Comparison of ENCODE assay signal across 27 mouse cellular contexts in the genomic region with DNA sequence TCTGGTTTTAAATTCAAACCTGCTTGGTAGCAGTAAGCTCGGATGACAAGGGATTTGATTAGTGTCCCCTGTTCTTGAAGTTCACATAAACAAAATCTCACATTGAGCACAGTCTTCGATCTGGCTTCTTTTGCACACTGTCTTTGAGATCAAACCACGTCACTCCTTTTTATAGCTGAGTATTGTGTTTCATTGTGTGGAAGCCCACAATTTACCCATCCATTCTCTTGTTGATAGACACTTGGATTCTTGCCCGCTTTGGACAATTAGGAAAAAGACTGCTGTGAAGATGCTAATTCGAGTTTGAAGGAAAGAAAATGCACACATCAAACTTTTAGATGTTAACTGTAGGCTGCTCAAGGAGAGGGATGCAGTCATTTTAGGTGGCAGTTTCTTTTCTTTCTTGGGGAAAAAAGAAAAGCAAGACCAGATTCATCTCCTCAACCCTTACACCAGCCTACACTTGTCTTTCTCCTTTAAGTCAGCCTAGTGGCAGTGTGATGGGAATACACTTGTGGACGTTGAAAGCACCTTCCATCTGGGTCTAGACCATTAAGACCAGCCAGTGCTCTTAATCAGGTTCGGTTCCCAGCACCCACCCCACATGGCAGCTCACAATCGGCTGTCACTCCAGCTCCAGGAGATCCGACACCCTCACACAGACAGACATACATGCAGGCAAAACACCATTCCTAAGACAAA. TPM values are rescaled to one million over a fixed set of nuclear protein-coding genes. Genes with fewer than 3 reads are reported as not detected.
DNase-seq lines count a peak whose midpoint lies in the region; ATAC-seq and TF ChIP-seq lines count a peak whose summit lies in the region.
"Had no signal": no experiment of that assay in that cellular context is flagged by ENCODE, and none has a peak within 500 bp of the region (broad histone marks: within the 10 kb centered on the region; RNA-seq: fewer than 3 reads in every experiment).

No protein-coding gene starts in this region.

- no peak for ATAC-seq in forebrain, embryonic 14.5 days
- no peak for ATAC-seq in forebrain, embryonic 12.5 days (ENCODE audit: low FRiP score)
- ATAC-seq in midbrain, embryonic 11.5 days (ENCODE audit: low FRiP score), result no peak
- ATAC-seq in midbrain, postnatal 0 days (ENCODE audit: low FRiP score), result no peak
- no peak for ATAC-seq in cerebellum, adult (ENCODE audit: insufficient number of reproducible peaks, low FRiP score, low TSS enrichment)
- ATAC-seq: activated CD4-positive, CD25-positive, alpha-beta regulatory T cell, adult 4 months; CD4-positive, CD25-positive, alpha-beta regulatory T cell, adult 4 months; intestine, embryonic 15.5 days had no signal

- H3K27me3 ChIP-seq in forebrain, embryonic 14.5 days (replicated peaks; ENCODE audit: control insufficient read depth, insufficient read depth, low read length), result no peaks in the 10 kb centered on the region
- H3K27me3 ChIP-seq in forebrain, embryonic 12.5 days, result no peaks in the 10 kb centered on the region
- no peaks in the 10 kb centered on the region for H3K27me3 ChIP-seq in midbrain, embryonic 11.5 days (ENCODE audit: control insufficient read depth, insufficient read depth, low read length)
- no peaks in the 10 kb centered on the region for H3K27me3 ChIP-seq in midbrain, postnatal 0 days (ENCODE audit: insufficient read depth, low read length)
- H3K27me3 ChIP-seq: embryonic facial prominence, embryonic 13.5 days; heart, embryonic 12.5 days; intestine, embryonic 15.5 days had no signal

- peak; percentile 62 for DNase-seq in forebrain, embryonic 14.5 days (ENCODE audit: low spot score)
- peak; percentile 68 for DNase-seq in midbrain, embryonic 11.5 days (ENCODE audit: low spot score, missing footprints)
- DNase-seq in midbrain, postnatal 0 days (ENCODE audit: low spot score), result no peak
- DNase-seq in brain, embryonic 14.5 days (ENCODE audit: low read depth), result peak; percentile 75
- DNase-seq in embryo, embryonic 11 days, result no peak
- DNase-seq: B cell, adult 2 months; cerebellum, adult 8-10 months; cerebellum, postnatal 25 days; gastrocnemius, adult 2 months; gastrocnemius, postnatal 25 days; kidney, adult 18-20 months had no signal

- no peaks in the 10 kb centered on the region for H3K36me3 ChIP-seq in forebrain, embryonic 14.5 days (ENCODE audit: control insufficient read depth, insufficient read depth, low read length)
- H3K36me3 ChIP-seq in forebrain, embryonic 12.5 days (replicated peaks), result no peaks in the 10 kb centered on the region
- H3K36me3 ChIP-seq in midbrain, embryonic 11.5 days (ENCODE audit: control insufficient read depth, insufficient read depth, low read length), result no peaks in the 10 kb centered on the region
- no peaks in the 10 kb centered on the region for H3K36me3 ChIP-seq in midbrain, postnatal 0 days (ENCODE audit: insufficient read depth, low read length)
- H3K36me3 ChIP-seq: embryonic facial prominence, embryonic 13.5 days; heart, embryonic 12.5 days; hindbrain, embryonic 10.5 days; intestine, embryonic 15.5 days had no signal

- no peak overlapping the region for H3K4me2 ChIP-seq in forebrain, embryonic 14.5 days (ENCODE audit: low read length)
- H3K4me2 ChIP-seq in forebrain, embryonic 12.5 days, result no peak overlapping the region
- H3K4me2 ChIP-seq in midbrain, embryonic 11.5 days, result no peak overlapping the region
- H3K4me2 ChIP-seq in midbrain, postnatal 0 days (ENCODE audit: low read depth, low read length, poor library complexity, severe bottlenecking), result no peak overlapping the region
- H3K4me2 ChIP-seq: embryonic facial prominence, embryonic 13.5 days; heart, embryonic 12.5 days; hindbrain, embryonic 14.5 days; intestine, embryonic 15.5 days had no signal

- 44% methylated on average over 9 of the region's 9 CpGs for WGBS in forebrain, embryonic 14.5 days
- WGBS in forebrain, embryonic 12.5 days, result 66% methylated on average over 9 of the region's 9 CpGs
- WGBS in midbrain, embryonic 11.5 days, result 82% methylated on average over 9 of the region's 9 CpGs
- 63% methylated on average over 9 of the region's 9 CpGs for WGBS in midbrain, postnatal 0 days

- no peak overlapping the region for H3K9ac ChIP-seq in forebrain, embryonic 14.5 days (ENCODE audit: low read length)
- no peak overlapping the region for H3K9ac ChIP-seq in forebrain, embryonic 12.5 days
- H3K9ac ChIP-seq in midbrain, embryonic 11.5 days (ENCODE audit: low read length), result no peak overlapping the region
- H3K9ac ChIP-seq in midbrain, postnatal 0 days (replicated peaks; ENCODE audit: low read length, poor library complexity, severe bottlenecking), result no peak overlapping the region
- H3K9ac ChIP-seq: embryonic facial prominence, embryonic 13.5 days; heart, embryonic 12.5 days; hindbrain, embryonic 14.5 days; intestine, embryonic 15.5 days had no signal

- H3K27ac ChIP-seq in forebrain, embryonic 14.5 days (ENCODE audit: low read depth, low read length), result no peak overlapping the region
- H3K27ac ChIP-seq in forebrain, embryonic 12.5 days, result no peak overlapping the region
- H3K27ac ChIP-seq in midbrain, embryonic 11.5 days (ENCODE audit: low read depth, low read length), result no peak overlapping the region
- no peak overlapping the region for H3K27ac ChIP-seq in midbrain, postnatal 0 days (ENCODE audit: low read depth, low read length)
- H3K27ac ChIP-seq: embryonic facial prominence, embryonic 13.5 days; gastrocnemius, adult 2 months; hindbrain, embryonic 10.5 days; hindbrain, embryonic 14.5 days; intestine, embryonic 15.5 days had no signal

- H3K4me1 ChIP-seq in forebrain, embryonic 14.5 days (ENCODE audit: control insufficient read depth, insufficient read depth, low read length), result no peaks in the 10 kb centered on the region
- H3K4me1 ChIP-seq in forebrain, embryonic 12.5 days, result 0 out of 2 replicates have a peak, but pooled peaks cover 4% of the 10 kb centered on the region
- peaks cover 3% of the 10 kb centered on the region; the same call in 1 of the 2 replicates for H3K4me1 ChIP-seq in midbrain, embryonic 11.5 days (ENCODE audit: control insufficient read depth, insufficient read depth, low read length)
- H3K4me1 ChIP-seq in midbrain, postnatal 0 days (ENCODE audit: insufficient read depth, low read length), result no peaks in the 10 kb centered on the region

- no peak overlapping the region for H3K4me3 ChIP-seq in forebrain, embryonic 14.5 days (ENCODE audit: low read depth, low read length)
- no peak overlapping the region for H3K4me3 ChIP-seq in forebrain, embryonic 12.5 days (replicated peaks)
- H3K4me3 ChIP-seq in midbrain, embryonic 11.5 days (ENCODE audit: low read depth, low read length), result no peak overlapping the region
- no peak overlapping the region for H3K4me3 ChIP-seq in midbrain, postnatal 0 days (ENCODE audit: low read depth, low read length)
- H3K4me3 ChIP-seq: embryonic facial prominence, embryonic 13.5 days; gastrocnemius, adult 2 months; heart, embryonic 12.5 days; hindbrain, embryonic 10.5 days; intestine, embryonic 15.5 days had no signal

- no peak for TF ChIP-seq POLR2A in brain, embryonic 14.5 days (IDR thresholded peaks at IDR 0.05; ENCODE audit: borderline replicate concordance, extremely low read depth, insufficient read depth, insufficient read length, poor library complexity, severe bottlenecking)

- no peak for TF ChIP-seq CTCF in midbrain, postnatal 0 days (IDR thresholded peaks at IDR 0.05)
- no peak for TF ChIP-seq CTCF in brain, embryonic 14.5 days (IDR thresholded peaks at IDR 0.05; ENCODE audit: borderline replicate concordance, extremely low read depth, insufficient read depth, insufficient read length)

- no peaks in the 10 kb centered on the region for H3K9me3 ChIP-seq in forebrain, embryonic 14.5 days (replicated peaks; ENCODE audit: control insufficient read depth, low read length)
- H3K9me3 ChIP-seq in forebrain, embryonic 12.5 days, result no peaks in the 10 kb centered on the region
- H3K9me3 ChIP-seq in midbrain, embryonic 11.5 days (ENCODE audit: control insufficient read depth, low read length), result no peaks in the 10 kb centered on the region
- no peaks in the 10 kb centered on the region for H3K9me3 ChIP-seq in midbrain, postnatal 0 days (ENCODE audit: low read length)
- H3K9me3 ChIP-seq: embryonic facial prominence, embryonic 13.5 days; heart, embryonic 12.5 days; hindbrain, embryonic 10.5 days; intestine, embryonic 15.5 days had no signal

RNA-seq across cellular contexts. Expression of gene Terf2, which starts 14.4 kb away (rescaled TPM):
- 19.2 and 19.9 TPM in 2 replicates for polyA plus RNA-seq in forebrain, embryonic 14.5 days (2014; fragmentation: Nextera tagmentation; extraction: Ambion mirVana)
- 22.3 and 26.6 TPM in 2 replicates for polyA plus RNA-seq in forebrain, embryonic 12.5 days (2016; fragmentation: Nextera tagmentation; extraction: Ambion mirVana)
- 16.4 and 16.6 TPM in 2 replicates for polyA plus RNA-seq in midbrain, embryonic 11.5 days (2014; fragmentation: Nextera tagmentation; extraction: Ambion mirVana)
- 20.4 and 22.7 TPM in 2 replicates for total RNA-seq in midbrain, postnatal 0 days (2014; rRNA removed)
- polyA plus RNA-seq in midbrain, postnatal 0 days (2015; fragmentation: Nextera tagmentation; extraction: Ambion mirVana), result 24.1 and 25.7 TPM in 2 replicates
- 45.6 and 51.9 TPM in 2 replicates for polyA plus RNA-seq in brain, embryonic 14.5 days (2012; rRNA removed)

RNA-seq across cellular contexts. Expression of gene Cyb5b, which starts 39.7 kb away (rescaled TPM):
- 108 and 118 TPM in 2 replicates for polyA plus RNA-seq in forebrain, embryonic 14.5 days (2014; fragmentation: Nextera tagmentation; extraction: Ambion mirVana)
- polyA plus RNA-seq in forebrain, embryonic 12.5 days (2016; fragmentation: Nextera tagmentation; extraction: Ambion mirVana), result 157 and 167 TPM in 2 replicates
- polyA plus RNA-seq in midbrain, embryonic 11.5 days (2014; fragmentation: Nextera tagmentation; extraction: Ambion mirVana), result 177 and 192 TPM in 2 replicates
- total RNA-seq in midbrain, postnatal 0 days (2014; rRNA removed), result 103 and 120 TPM in 2 replicates
- polyA plus RNA-seq in midbrain, postnatal 0 days (2015; fragmentation: Nextera tagmentation; extraction: Ambion mirVana), result 89.7 and 91.4 TPM in 2 replicates
- polyA plus RNA-seq in brain, embryonic 14.5 days (2012; rRNA removed), result 83.6 and 99.0 TPM in 2 replicates

RNA-seq across cellular contexts. Expression of gene Tmed6, which starts 45.3 kb away (rescaled TPM):
- polyA plus RNA-seq in forebrain, embryonic 14.5 days (2014; fragmentation: Nextera tagmentation; extraction: Ambion mirVana), result not detected in 2 replicates
- not detected in 2 replicates for polyA plus RNA-seq in forebrain, embryonic 12.5 days (2016; fragmentation: Nextera tagmentation; extraction: Ambion mirVana)
- polyA plus RNA-seq in midbrain, embryonic 11.5 days (2014; fragmentation: Nextera tagmentation; extraction: Ambion mirVana), result not detected in 2 replicates
- total RNA-seq in midbrain, postnatal 0 days (2014; rRNA removed), result not detected in 2 replicates
- not detected in 2 replicates for polyA plus RNA-seq in midbrain, postnatal 0 days (2015; fragmentation: Nextera tagmentation; extraction: Ambion mirVana)
- polyA plus RNA-seq in brain, embryonic 14.5 days (2012; rRNA removed), result not detected in 2 replicates
- total RNA-seq: adrenal gland, adult 18-20 months; adrenal gland, postnatal 14 days; gastrocnemius, adult 2 months; gastrocnemius, postnatal 25 days; granulocyte monocyte progenitor cell, adult 5-6 weeks; heart, adult 8-10 months; heart, postnatal 25 days had no signal
- polyA plus RNA-seq: activated CD4-positive, CD25-positive, alpha-beta regulatory T cell, adult 4 months; CD4-positive, CD25-positive, alpha-beta regulatory T cell, adult 4 months; cortical plate, adult 2 months; embryonic facial prominence, embryonic 13.5 days; heart, embryonic 12.5 days; heart, embryonic 16.5 days; hindbrain, embryonic 10.5 days; hindbrain, embryonic 14.5 days had no signal

RNA-seq across cellular contexts. Expression of gene Nip7, which starts 54.1 kb away (rescaled TPM):
- polyA plus RNA-seq in forebrain, embryonic 14.5 days (2014; fragmentation: Nextera tagmentation; extraction: Ambion mirVana), result 97.0 and 106 TPM in 2 replicates
- polyA plus RNA-seq in forebrain, embryonic 12.5 days (2016; fragmentation: Nextera tagmentation; extraction: Ambion mirVana), result 92.7 and 99.0 TPM in 2 replicates
- polyA plus RNA-seq in midbrain, embryonic 11.5 days (2014; fragmentation: Nextera tagmentation; extraction: Ambion mirVana), result 100 and 102 TPM in 2 replicates
- 24.3 and 30.8 TPM in 2 replicates for total RNA-seq in midbrain, postnatal 0 days (2014; rRNA removed)
- 59.1 and 60.1 TPM in 2 replicates for polyA plus RNA-seq in midbrain, postnatal 0 days (2015; fragmentation: Nextera tagmentation; extraction: Ambion mirVana)
- 49.1 and 50.6 TPM in 2 replicates for polyA plus RNA-seq in brain, embryonic 14.5 days (2012; rRNA removed)

RNA-seq across cellular contexts. Expression of gene Cog8, which starts 54.3 kb away (rescaled TPM):
- polyA plus RNA-seq in forebrain, embryonic 14.5 days (2014; fragmentation: Nextera tagmentation; extraction: Ambion mirVana), result 34.2 and 41.4 TPM in 2 replicates
- polyA plus RNA-seq in forebrain, embryonic 12.5 days (2016; fragmentation: Nextera tagmentation; extraction: Ambion mirVana), result 41.7 and 43.3 TPM in 2 replicates
- polyA plus RNA-seq in midbrain, embryonic 11.5 days (2014; fragmentation: Nextera tagmentation; extraction: Ambion mirVana), result 38.1 and 38.8 TPM in 2 replicates
- 46.2 and 89.6 TPM in 2 replicates for total RNA-seq in midbrain, postnatal 0 days (2014; rRNA removed)
- 32.4 and 36.1 TPM in 2 replicates for polyA plus RNA-seq in midbrain, postnatal 0 days (2015; fragmentation: Nextera tagmentation; extraction: Ambion mirVana)
- polyA plus RNA-seq in brain, embryonic 14.5 days (2012; rRNA removed), result 57.7 and 63.3 TPM in 2 replicates

Comparison
In these comparisons a context has a peak if more than half of its experiments do, and no peak if none do; other contexts are left out.
1. DNase-seq: peak in forebrain, embryonic 14.5 days (single experiment), midbrain, embryonic 11.5 days (single experiment) and brain, embryonic 14.5 days (single experiment); none in midbrain, postnatal 0 days (single experiment) and embryo, embryonic 11 days (single experiment).